Mouse (Mus musculus) stomach, embryonic 15.5 days (tissue): ENCODE data around the gene Map3k4. TPM values are rescaled to one million over a fixed set of nuclear protein-coding genes. Genes with fewer than 3 reads are reported as not detected.

Source experiments
- ATAC-seq: fragments of 200-750 bp; cut with Nextera tagmentation; 2 replicates; pipeline ENCODE4 v1.8.0; 2017; ENCODE audit warnings: low read depth, moderate number of reproducible peaks, moderate TSS enrichment; ENCODE audit not compliant: insufficient read depth, low FRiP score
- H3K27ac ChIP-seq: fragments of 300-500 bp; sonication (generic); 2 replicates; pipeline ENCODE4 v1.5.1; 2015; ENCODE audit warnings: mild to moderate bottlenecking, inconsistent platforms
- H3K27me3 ChIP-seq: fragments of 300-500 bp; sonication (generic); replicated peaks from 2 replicates; pipeline ENCODE4 v1.6.1; 2015; ENCODE audit warnings: inconsistent platforms
- H3K36me3 ChIP-seq: fragments of 300-500 bp; sonication (generic); 2 replicates; pipeline ENCODE4 v1.6.1; 2015; ENCODE audit warnings: inconsistent platforms
- H3K4me1 ChIP-seq: fragments of 300-500 bp; sonication (generic); 2 replicates; pipeline ENCODE4 v1.6.1; 2015; ENCODE audit warnings: inconsistent platforms
- H3K4me2 ChIP-seq: fragments of 300-500 bp; sonication (generic); 2 replicates; pipeline ENCODE4 v1.6.1; 2015; ENCODE audit warnings: mild to moderate bottlenecking, inconsistent platforms
- H3K4me3 ChIP-seq: fragments of 300-500 bp; sonication (generic); replicated peaks from 2 replicates; pipeline ENCODE4 v1.5.1; 2015; ENCODE audit warnings: inconsistent platforms
- H3K9ac ChIP-seq: fragments of 300-500 bp; sonication (generic); 2 replicates; pipeline ENCODE4 v1.6.1; 2015; ENCODE audit warnings: inconsistent platforms
- H3K9me3 ChIP-seq: fragments of 300-500 bp; sonication (generic); 2 replicates; pipeline ENCODE4 v1.6.1; 2016; ENCODE audit warnings: inconsistent platforms
- WGBS: fragments of 180-500 bp; shearing (Covaris S2); methylation state at CpG from one replicate; pipeline ENCODE4 v1.1.7; 2015; 5-methylcytosine and 5-hydroxymethylcytosine counted together
- polyA plus RNA-seq: library from polyadenylated mRNA; unstranded; fragments of >200 nt; fragmentation: Nextera tagmentation; extraction: Ambion mirVana; gene quantifications from 2 replicates; pipeline ENCODE4 v1.2.1, GENCODE M21; 2015

The Map3k4 gene
- 55.9 and 56.3 TPM in 2 replicates for polyA plus RNA-seq

GRCm38 (mm10) chr17:12318663-12319201 is at the start of gene Map3k4:
Gene Map3k4 (minus strand): TSS chr17:12318796.
- H3K4me1 ChIP-seq = peaks cover 14% of the 10 kb centered on the region
- WGBS = under 1% methylated on average over 38 of the region's 39 CpGs
- H3K27ac ChIP-seq = peak within 1 kb of the TSS; percentile 97
- no peaks in the 10 kb centered on the region for H3K9me3 ChIP-seq
- H3K4me2 ChIP-seq = peak within 1 kb of the TSS; percentile 65
- peak; percentile 91 for ATAC-seq
- H3K27me3 ChIP-seq = no peaks in the 10 kb centered on the region
- no peaks in the 10 kb centered on the region for H3K36me3 ChIP-seq
- H3K9ac ChIP-seq = peak within 1 kb of the TSS; percentile 88
- H3K4me3 ChIP-seq = peak within 1 kb of the TSS; percentile 100

GRCm38 (mm10) chr17:12367373-12367930 is 48.9 kb upstream of the Map3k4 start:
- Histone ChIP-seq H3K4me3 (no peak overlapping the region), H3K4me1 (0 out of 2 replicates have a peak, but pooled peaks cover 3% of the 10 kb centered on the region), H3K27ac (no peak overlapping the region), H3K9me3 (no peaks in the 10 kb centered on the region), H3K36me3 (no peaks in the 10 kb centered on the region), H3K27me3 (no peaks in the 10 kb centered on the region), H3K9ac (no peak overlapping the region), H3K4me2 (no peak overlapping the region)
- 34% methylated on average over 5 of the region's 5 CpGs for WGBS
- peak; percentile 58; the same call in 1 of the 2 replicates for ATAC-seq

- no peak overlapping the region for H3K9ac ChIP-seq
- ATAC-seq = no peak
- H3K4me1 ChIP-seq = no peaks in the 10 kb centered on the region
- H3K9me3 ChIP-seq = no peaks in the 10 kb centered on the region
- H3K36me3 ChIP-seq = no peaks in the 10 kb centered on the region
- no peak overlapping the region for H3K27ac ChIP-seq
- H3K4me3 ChIP-seq = no peak overlapping the region
- WGBS = 66% methylated on average over 8 of the region's 8 CpGs
- H3K27me3 ChIP-seq = no peaks in the 10 kb centered on the region
- H3K4me2 ChIP-seq = no peak overlapping the region
Measured at GRCm38 (mm10) chr17:12364426-12364735, 45.8 kb upstream of the Map3k4 start.

GRCm38 (mm10) chr17:12363601-12364425 is 45.2 kb upstream of the Map3k4 start:
- no peak for ATAC-seq
- 83% methylated on average over 11 of the region's 11 CpGs for WGBS
- Histone ChIP-seq H3K27me3 (no peaks in the 10 kb centered on the region), H3K36me3 (no peaks in the 10 kb centered on the region), H3K9me3 (no peaks in the 10 kb centered on the region), H3K27ac (no peak overlapping the region), H3K4me2 (no peak overlapping the region), H3K4me3 (no peak overlapping the region), H3K9ac (no peak overlapping the region), H3K4me1 (no peaks in the 10 kb centered on the region)

GRCm38 (mm10) chr17:12359876-12360275 is 41.3 kb upstream of the Map3k4 start:
- Histone ChIP-seq H3K4me1 (no peaks in the 10 kb centered on the region), H3K36me3 (no peaks in the 10 kb centered on the region), H3K4me3 (no peak overlapping the region), H3K9me3 (no peaks in the 10 kb centered on the region), H3K4me2 (no peak overlapping the region), H3K27ac (no peak overlapping the region), H3K27me3 (no peaks in the 10 kb centered on the region), H3K9ac (no peak overlapping the region)
- WGBS = 84% methylated on average over 15 of the region's 15 CpGs
- no peak for ATAC-seq

GRCm38 (mm10) chr17:12352781-12353180 is 34.2 kb upstream of the Map3k4 start:
- Histone ChIP-seq H3K36me3 (no peaks in the 10 kb centered on the region), H3K4me2 (no peak overlapping the region), H3K4me3 (no peak overlapping the region), H3K9ac (no peak overlapping the region), H3K27me3 (no peaks in the 10 kb centered on the region), H3K4me1 (0 out of 2 replicates have a peak, but pooled peaks cover 4% of the 10 kb centered on the region), H3K27ac (peak overlapping the region; percentile 54; the same call in 1 of the 2 replicates), H3K9me3 (no peaks in the 10 kb centered on the region)
- no peak for ATAC-seq
- 14% methylated on average over 1 of the region's 1 CpGs for WGBS

- ATAC-seq = no peak
- H3K4me2 ChIP-seq = no peak overlapping the region
- H3K27ac ChIP-seq = no peak overlapping the region
- no peak overlapping the region for H3K4me3 ChIP-seq
- H3K9me3 ChIP-seq = no peaks in the 10 kb centered on the region
- no peaks in the 10 kb centered on the region for H3K27me3 ChIP-seq
- H3K36me3 ChIP-seq = no peaks in the 10 kb centered on the region
- H3K9ac ChIP-seq = no peak overlapping the region
- H3K4me1 ChIP-seq = 0 out of 2 replicates have a peak, but pooled peaks cover 4% of the 10 kb centered on the region
- 79% methylated on average over 6 of the region's 6 CpGs for WGBS
Measured at GRCm38 (mm10) chr17:12351564-12351963, 33.0 kb upstream of the Map3k4 start.

- Histone ChIP-seq H3K4me1 (no peaks in the 10 kb centered on the region), H3K9me3 (no peaks in the 10 kb centered on the region), H3K9ac (no peak overlapping the region), H3K36me3 (no peaks in the 10 kb centered on the region), H3K4me3 (no peak overlapping the region), H3K4me2 (no peak overlapping the region), H3K27ac (no peak overlapping the region), H3K27me3 (no peaks in the 10 kb centered on the region)
- peak; percentile 73; the same call in 1 of the 2 replicates for ATAC-seq
- 79% methylated on average over 1 of the region's 1 CpGs for WGBS
Measured at GRCm38 (mm10) chr17:12347462-12347861, 28.9 kb upstream of the Map3k4 start.

- ATAC-seq = no peak
- Histone ChIP-seq H3K9ac (no peak overlapping the region), H3K9me3 (no peaks in the 10 kb centered on the region), H3K4me2 (no peak overlapping the region), H3K27ac (no peak overlapping the region), H3K4me1 (no peaks in the 10 kb centered on the region), H3K36me3 (no peaks in the 10 kb centered on the region), H3K4me3 (no peak overlapping the region), H3K27me3 (no peaks in the 10 kb centered on the region)
- WGBS = 76% methylated on average over 9 of the region's 9 CpGs
Measured at GRCm38 (mm10) chr17:12343702-12344376, 25.2 kb upstream of the Map3k4 start.

- Histone ChIP-seq H3K27me3 (no peaks in the 10 kb centered on the region), H3K4me1 (0 out of 2 replicates have a peak, but pooled peaks cover 2% of the 10 kb centered on the region), H3K9ac (no peak overlapping the region), H3K9me3 (no peaks in the 10 kb centered on the region), H3K4me2 (no peak overlapping the region), H3K36me3 (no peaks in the 10 kb centered on the region), H3K27ac (no peak overlapping the region; the same call in 1 of the 2 replicates), H3K4me3 (no peak overlapping the region)
- 46% methylated on average over 4 of the region's 4 CpGs for WGBS
- ATAC-seq = peak; percentile 70; the same call in 1 of the 2 replicates
Measured at GRCm38 (mm10) chr17:12337156-12337555, 18.6 kb upstream of the Map3k4 start.

GRCm38 (mm10) chr17:12336073-12336868 is 17.7 kb upstream of the Map3k4 start:
- 78% methylated on average over 19 of the region's 19 CpGs for WGBS
- H3K4me1 ChIP-seq = 0 out of 2 replicates have a peak, but pooled peaks cover 2% of the 10 kb centered on the region
- no peaks in the 10 kb centered on the region for H3K9me3 ChIP-seq
- H3K27ac ChIP-seq = no peak overlapping the region
- H3K9ac ChIP-seq = no peak overlapping the region
- H3K36me3 ChIP-seq = no peaks in the 10 kb centered on the region
- H3K4me2 ChIP-seq = no peak overlapping the region
- no peak for ATAC-seq
- H3K27me3 ChIP-seq = no peaks in the 10 kb centered on the region
- H3K4me3 ChIP-seq = no peak overlapping the region
